Mouse (Mus musculus) heart, adult 2 months (tissue): Measurements from ENCODE around the gene Cfdp1.

Source experiments
- CTCF ChIP-seq: fragments of 200-600 bp; IDR thresholded peaks from 2 replicates; pipeline ENCODE4 v1.8.1; 2022; ENCODE audit warnings: antibody characterized with exemption, mild to moderate bottlenecking, moderate library complexity
- EP300 ChIP-seq: fragments of 200-500 bp; IDR thresholded peaks from 2 replicates; pipeline ENCODE4 v1.6.1; 2011; ENCODE audit warnings: low read depth, low read length, control low read depth; ENCODE audit not compliant: insufficient read depth
- POLR2A ChIP-seq: fragments of 200-500 bp; IDR thresholded peaks from 2 replicates; pipeline ENCODE4 v1.6.1; 2011; ENCODE audit warnings: mild to moderate bottlenecking, low read depth, low read length, control low read depth; ENCODE audit not compliant: insufficient read depth

GRCm38 (mm10) chr8:111729233-111730170 lies 124.6 kb downstream of the Cfdp1 start:
- TF ChIP-seq POLR2A, result no peak
- 0 out of 2 replicates have a peak, but pooled peaks have one; percentile 32 for TF ChIP-seq EP300
- TF ChIP-seq CTCF, result no peak
